Mouse (Mus musculus): ENCODE measurements around the gene Tifa. TPM values are rescaled to one million over a fixed set of nuclear protein-coding genes. Genes with fewer than 3 reads are reported as not detected.

The Tifa gene
- total RNA-seq, 1 experiment, result not detected

GRCm38 (mm10) chr3:127756458-127756857, 33.1 kb upstream of the Tifa start:
- DNase-seq (ENCODE audit: low read depth, low spot score), result no peak
- Histone ChIP-seq H3K9me3 (ENCODE audit: control insufficient read depth, insufficient read depth, low read depth, low read length) (no peaks in the 10 kb centered on the region), H3K27ac (ENCODE audit: insufficient read depth, low read depth, low read length, poor library complexity, severe bottlenecking) (no peak overlapping the region), H3K36me3 (ENCODE audit: control insufficient read depth, insufficient read depth, low read length, poor library complexity, severe bottlenecking) (no peaks in the 10 kb centered on the region), H3K9ac (ENCODE audit: insufficient read depth, low read depth, low read length, poor library complexity, severe bottlenecking) (no peak overlapping the region), H3K4me3 (ENCODE audit: insufficient read depth in 1 of 2, low read depth in 1 of 2, low read length in 2 of 2, poor library complexity in 1 of 2, severe bottlenecking in 1 of 2) (no peak overlapping the region), H3K4me1 (ENCODE audit: control insufficient read depth in 2 of 2, insufficient read depth in 2 of 2, low read length in 2 of 2, poor library complexity in 1 of 2) (no peaks in the 10 kb centered on the region)
- TF ChIP-seq ZC3H11A (IDR thresholded peaks at IDR 0.05; ENCODE audit: borderline replicate concordance, low read depth, low read length) (no peak), CHD2 (IDR thresholded peaks at IDR 0.05; ENCODE audit: low read depth, low read length) (no peak), HCFC1 (IDR thresholded peaks at IDR 0.05; ENCODE audit: borderline replicate concordance, insufficient read depth, low read length) (no peak), ZNF384 (IDR thresholded peaks at IDR 0.05; ENCODE audit: low read depth, low read length) (no peak), MAFK (IDR thresholded peaks at IDR 0.05; ENCODE audit: insufficient read depth, low read depth, low read length) (no peak)
- in situ Hi-C loops (cut with MboI; ENCODE audit: low sequenced_read_pairs in 2 of 2, unreplicated experiment in 2 of 2), result loop anchor here in 1 of 2 experiments (25.0 kb wide), 1 partner anchor 119 kb away; the partner anchor contains the start of gene Neurog2

DNA sequence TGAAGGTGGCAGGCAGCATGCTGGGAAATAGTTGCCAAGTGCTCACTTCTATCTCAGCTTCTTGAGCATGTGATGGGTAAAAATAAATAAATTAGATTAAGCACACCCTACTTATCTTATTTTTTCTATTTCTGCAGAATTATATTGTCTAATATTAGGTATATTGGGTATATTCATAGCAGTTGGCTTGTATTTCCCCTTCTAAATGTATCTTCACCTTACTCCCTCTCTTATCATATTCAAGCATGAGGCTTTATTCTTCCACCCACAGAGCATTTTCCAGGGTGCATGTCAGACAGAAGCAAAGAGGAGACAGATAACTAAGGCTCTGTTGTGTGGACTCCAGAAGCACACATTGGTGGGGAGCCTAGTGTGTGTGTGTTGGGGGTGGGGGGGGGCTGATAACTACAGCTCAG, 31.7 kb upstream of the Tifa start:
- TF ChIP-seq CHD2 (IDR thresholded peaks at IDR 0.05; ENCODE audit: low read depth, low read length) (no peak), MAFK (IDR thresholded peaks at IDR 0.05; ENCODE audit: insufficient read depth, low read depth, low read length) (no peak), ZC3H11A (IDR thresholded peaks at IDR 0.05; ENCODE audit: borderline replicate concordance, low read depth, low read length) (no peak), ZNF384 (IDR thresholded peaks at IDR 0.05; ENCODE audit: low read depth, low read length) (no peak), HCFC1 (IDR thresholded peaks at IDR 0.05; ENCODE audit: borderline replicate concordance, insufficient read depth, low read length) (no peak)
- H3K36me3 ChIP-seq (ENCODE audit: control insufficient read depth, insufficient read depth, low read length, poor library complexity, severe bottlenecking), result no peaks in the 10 kb centered on the region
- H3K4me3 ChIP-seq (ENCODE audit: insufficient read depth in 1 of 2, low read depth in 1 of 2, low read length in 2 of 2, poor library complexity in 1 of 2, severe bottlenecking in 1 of 2), result no peak overlapping the region
- in situ Hi-C loops (cut with MboI; ENCODE audit: low sequenced_read_pairs in 2 of 2, unreplicated experiment in 2 of 2), result loop anchor here in 1 of 2 experiments (25.0 kb wide), 1 partner anchor 121 kb away; the partner anchor contains the start of gene Neurog2
- no peak for DNase-seq (ENCODE audit: low read depth, low spot score)
- no peak overlapping the region for H3K9ac ChIP-seq (ENCODE audit: insufficient read depth, low read depth, low read length, poor library complexity, severe bottlenecking)
- H3K27ac ChIP-seq (ENCODE audit: insufficient read depth, low read depth, low read length, poor library complexity, severe bottlenecking), result no peak overlapping the region
- H3K4me1 ChIP-seq (ENCODE audit: control insufficient read depth in 2 of 2, insufficient read depth in 2 of 2, low read length in 2 of 2, poor library complexity in 1 of 2), result no peaks in the 10 kb centered on the region
- H3K9me3 ChIP-seq (ENCODE audit: control insufficient read depth, insufficient read depth, low read depth, low read length), result no peaks in the 10 kb centered on the region

DNA sequence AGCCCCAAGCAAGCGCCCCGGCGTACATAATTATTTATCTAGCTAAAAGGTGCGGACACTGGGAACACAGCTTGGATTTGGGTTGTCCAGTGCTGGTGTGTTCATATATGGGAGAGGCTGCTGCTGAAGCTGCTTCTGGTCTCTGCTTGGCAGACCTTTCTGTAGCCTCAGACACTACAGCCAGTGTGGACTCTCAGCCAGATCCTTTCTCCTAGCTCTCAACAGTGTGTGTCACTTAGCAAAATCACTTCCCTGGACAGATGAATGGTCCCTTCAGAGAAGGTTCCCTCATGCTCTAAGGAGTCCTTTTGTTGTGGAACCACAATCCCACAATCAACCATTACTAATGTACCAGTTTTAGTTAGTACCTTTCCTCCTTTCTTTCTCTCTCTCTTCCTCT, 30.8 kb upstream of the Tifa start:
- Histone ChIP-seq H3K36me3 (ENCODE audit: control insufficient read depth, insufficient read depth, low read length, poor library complexity, severe bottlenecking) (no peaks in the 10 kb centered on the region), H3K9ac (ENCODE audit: insufficient read depth, low read depth, low read length, poor library complexity, severe bottlenecking) (no peak overlapping the region), H3K4me1 (ENCODE audit: control insufficient read depth in 2 of 2, insufficient read depth in 2 of 2, low read length in 2 of 2, poor library complexity in 1 of 2) (no peaks in the 10 kb centered on the region), H3K4me3 (ENCODE audit: insufficient read depth in 1 of 2, low read depth in 1 of 2, low read length in 2 of 2, poor library complexity in 1 of 2, severe bottlenecking in 1 of 2) (no peak overlapping the region), H3K27ac (ENCODE audit: insufficient read depth, low read depth, low read length, poor library complexity, severe bottlenecking) (no peak overlapping the region), H3K9me3 (ENCODE audit: control insufficient read depth, insufficient read depth, low read depth, low read length) (no peaks in the 10 kb centered on the region)
- no peak for TF ChIP-seq MAFK (IDR thresholded peaks at IDR 0.05; ENCODE audit: insufficient read depth, low read depth, low read length)
- TF ChIP-seq HCFC1 (IDR thresholded peaks at IDR 0.05; ENCODE audit: borderline replicate concordance, insufficient read depth, low read length), result no peak
- TF ChIP-seq ZNF384 (IDR thresholded peaks at IDR 0.05; ENCODE audit: low read depth, low read length), result no peak
- no peak for TF ChIP-seq CHD2 (IDR thresholded peaks at IDR 0.05; ENCODE audit: low read depth, low read length)
- no peak for TF ChIP-seq ZC3H11A (IDR thresholded peaks at IDR 0.05; ENCODE audit: borderline replicate concordance, low read depth, low read length)
- in situ Hi-C loops (cut with MboI; ENCODE audit: low sequenced_read_pairs in 2 of 2, unreplicated experiment in 2 of 2), result loop anchor here in 1 of 2 experiments (25.0 kb wide), 1 partner anchor 122 kb away; the partner anchor contains the start of gene Neurog2
- DNase-seq (ENCODE audit: low read depth, low spot score), result no peak

DNA sequence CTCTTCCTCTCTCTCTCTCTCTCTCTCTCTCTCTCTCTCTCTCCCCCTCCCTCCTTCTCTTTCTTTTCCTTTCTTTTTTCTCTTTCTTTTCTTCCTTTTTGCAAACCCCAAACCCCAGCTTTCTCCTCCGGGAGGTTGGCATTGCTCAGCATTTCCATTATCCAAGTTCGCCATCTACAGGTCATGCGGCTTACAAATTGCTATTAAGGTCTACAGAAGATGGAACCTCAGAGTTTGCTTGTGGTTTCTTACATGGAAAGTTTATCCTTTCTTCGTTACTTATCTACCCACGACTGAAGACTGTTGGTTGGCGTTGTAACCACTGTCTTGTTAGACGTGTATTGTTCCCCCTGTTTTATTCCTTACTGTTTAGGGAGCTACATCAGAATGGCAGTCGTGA, 30.4 kb upstream of the Tifa start:
- in situ Hi-C loops (cut with MboI; ENCODE audit: low sequenced_read_pairs in 2 of 2, unreplicated experiment in 2 of 2), result loop anchor here in 1 of 2 experiments (25.0 kb wide), 1 partner anchor 122 kb away; the partner anchor contains the start of gene Neurog2
- TF ChIP-seq HCFC1 (IDR thresholded peaks at IDR 0.05; ENCODE audit: borderline replicate concordance, insufficient read depth, low read length), result no peak
- TF ChIP-seq CHD2 (IDR thresholded peaks at IDR 0.05; ENCODE audit: low read depth, low read length), result no peak
- no peak for TF ChIP-seq ZNF384 (IDR thresholded peaks at IDR 0.05; ENCODE audit: low read depth, low read length)
- TF ChIP-seq MAFK (IDR thresholded peaks at IDR 0.05; ENCODE audit: insufficient read depth, low read depth, low read length), result no peak
- TF ChIP-seq ZC3H11A (IDR thresholded peaks at IDR 0.05; ENCODE audit: borderline replicate concordance, low read depth, low read length), result no peak
- DNase-seq (ENCODE audit: low read depth, low spot score), result peak; percentile 12
- H3K4me1 ChIP-seq (ENCODE audit: control insufficient read depth in 2 of 2, insufficient read depth in 2 of 2, low read length in 2 of 2, poor library complexity in 1 of 2), result no peaks in the 10 kb centered on the region
- H3K9ac ChIP-seq (ENCODE audit: insufficient read depth, low read depth, low read length, poor library complexity, severe bottlenecking), result no peak overlapping the region
- H3K4me3 ChIP-seq (ENCODE audit: insufficient read depth in 1 of 2, low read depth in 1 of 2, low read length in 2 of 2, poor library complexity in 1 of 2, severe bottlenecking in 1 of 2), result no peak overlapping the region
- H3K9me3 ChIP-seq (ENCODE audit: control insufficient read depth, insufficient read depth, low read depth, low read length), result no peaks in the 10 kb centered on the region
- H3K27ac ChIP-seq (ENCODE audit: insufficient read depth, low read depth, low read length, poor library complexity, severe bottlenecking), result no peak overlapping the region
- H3K36me3 ChIP-seq (ENCODE audit: control insufficient read depth, insufficient read depth, low read length, poor library complexity, severe bottlenecking), result no peaks in the 10 kb centered on the region

All from ES-E14 (cell line).